Mouse (Mus musculus) induced T-regulatory cell, adult 2 months (primary cell): ENCODE results near the gene Gngt1.

Experiments used
- DNase-seq: peaks from one replicate; pipeline ENCODE4 v3.0.0-alpha.2; 2012; ENCODE audit warnings: low read depth

The Gngt1 gene

DNA sequence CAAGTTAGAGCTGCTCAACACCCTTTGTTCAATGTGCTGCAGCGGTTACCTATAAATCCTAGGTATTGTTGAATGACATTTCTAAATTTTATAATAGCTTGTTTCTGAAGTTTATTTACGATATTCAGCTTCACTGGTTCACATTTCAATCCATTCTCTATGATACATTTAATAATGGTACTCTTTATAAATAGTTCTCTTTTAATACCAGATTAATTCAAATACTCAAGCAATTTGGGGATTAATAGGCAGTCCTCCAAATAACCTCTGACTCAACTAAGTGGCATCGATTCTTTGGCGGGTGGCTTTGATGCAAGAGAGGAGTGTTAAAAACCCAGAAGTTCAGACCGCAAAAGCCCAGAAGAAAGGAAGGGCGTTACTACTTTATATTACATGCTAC is at the start of gene Gngt1:
Gene Gngt1, plus strand, starts transcription at position 301 of the 400 bp plus-strand sequence.
- DNase-seq: no peak

- no peak for DNase-seq
These were observed 38.6 kb upstream of the Gngt1 start for GRCm38 (mm10) chr6:3954969-3955368.

DNA sequence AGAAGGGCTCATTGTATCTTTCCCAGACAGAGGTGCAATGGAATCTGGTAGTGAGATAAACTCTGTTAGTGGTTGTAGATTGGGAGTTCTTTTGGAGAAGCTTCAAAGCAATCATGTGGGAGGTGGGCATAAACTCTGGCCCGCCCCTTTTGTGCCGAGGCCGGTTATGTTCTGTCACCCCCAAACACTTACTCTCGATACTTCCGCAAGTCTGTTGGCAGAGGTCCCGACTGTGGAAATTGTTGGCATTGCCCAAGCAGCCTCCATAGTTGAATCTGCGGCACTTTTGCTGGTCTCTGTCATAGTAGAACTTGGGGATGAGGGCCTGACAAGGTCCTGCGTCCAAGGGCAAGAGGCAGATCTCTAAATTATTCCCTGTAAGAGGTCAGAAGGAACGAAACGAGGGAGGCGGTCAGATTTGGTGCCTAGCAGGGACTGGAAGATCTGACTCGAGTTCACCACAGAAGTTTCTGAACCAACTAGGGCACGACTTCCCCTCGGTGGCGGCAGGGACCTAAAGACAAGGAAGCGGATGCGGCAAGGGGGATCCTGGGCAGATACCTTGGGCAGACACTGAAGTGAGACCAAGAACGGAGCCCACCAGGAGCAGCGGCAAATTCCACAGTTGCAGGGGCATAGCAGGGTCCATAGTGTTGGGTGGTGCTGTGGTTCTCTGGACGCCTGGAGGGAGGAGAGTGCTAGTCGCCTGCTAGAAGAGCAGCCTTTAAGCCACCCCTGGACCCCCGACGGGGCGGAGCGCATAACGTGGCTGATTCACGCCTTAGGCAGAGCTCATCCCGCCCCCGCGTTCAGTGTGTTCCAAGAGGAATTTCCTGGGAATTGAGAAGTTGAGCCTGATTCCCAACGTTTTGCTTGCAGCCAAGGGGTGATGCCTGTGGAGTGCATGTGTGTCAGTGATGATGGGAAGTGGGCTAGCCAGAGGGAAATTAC is 25.6 kb upstream of the Gngt1 start:
- DNase-seq: no peak

GRCm38 (mm10) chr6:3973679-3974078 is 19.9 kb upstream of the Gngt1 start:
- DNase-seq: no peak

DNA sequence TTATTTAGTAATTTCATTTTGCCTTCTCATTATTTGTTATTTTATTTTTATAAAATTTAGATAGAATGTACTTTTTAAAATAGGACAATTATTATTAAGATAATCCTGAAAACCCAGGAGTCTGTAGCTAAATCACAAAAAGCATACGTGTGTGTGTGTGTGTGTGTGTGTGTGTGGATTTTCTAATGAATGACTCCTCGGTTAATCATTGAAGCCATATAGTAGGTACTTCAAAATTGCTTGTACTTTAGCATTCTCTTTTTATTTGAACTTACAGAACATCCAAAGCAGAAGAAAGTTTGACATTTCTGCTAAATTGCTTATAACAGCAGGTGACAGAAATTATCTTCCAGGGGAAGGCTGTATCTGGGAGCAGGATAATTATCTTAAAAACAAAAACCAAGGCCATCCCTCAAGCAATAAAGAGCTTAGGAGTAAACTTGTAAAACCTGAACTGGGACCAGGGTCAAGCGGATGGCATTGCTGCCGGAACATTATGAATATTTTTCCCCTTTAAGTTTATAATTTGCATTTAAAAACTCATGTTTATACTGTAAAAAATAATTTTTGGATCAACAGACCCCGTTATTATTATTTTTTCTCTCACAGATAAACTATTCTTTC is 10.8 kb upstream of the Gngt1 start:
- DNase-seq: no peak

- no peak for DNase-seq
These were observed 4.8 kb upstream of the Gngt1 start, which contains the start of gene Tfpi2 for GRCm38 (mm10) chr6:3988750-3989149. Tfpi2 (minus strand) TSS chr6:3988919.

- DNase-seq: no peak
These were observed 4.5 kb downstream of the Gngt1 start for GRCm38 (mm10) chr6:3998089-3998488.

- DNase-seq: no peak
These were observed 5.7 kb downstream of the Gngt1 start for GRCm38 (mm10) chr6:3999296-3999695.

DNA sequence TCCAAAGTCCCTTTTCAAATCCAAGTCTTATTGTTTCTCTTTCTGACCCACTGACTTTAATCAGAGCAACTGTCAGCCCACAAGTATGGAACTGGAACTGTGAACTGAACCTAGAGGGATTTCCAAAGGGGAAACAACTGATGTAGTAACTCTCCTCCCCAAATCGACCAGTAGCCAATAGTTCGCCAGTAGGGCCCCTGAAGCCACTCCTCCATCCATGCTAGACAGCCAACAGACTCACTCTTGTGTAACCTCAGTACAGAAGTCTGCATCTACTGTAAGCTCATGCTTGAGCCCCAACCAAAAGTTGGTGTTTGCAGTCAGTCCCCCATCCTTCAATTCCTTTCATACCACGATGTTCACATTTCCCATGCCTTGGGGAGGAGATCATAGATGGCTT is 7.1 kb downstream of the Gngt1 start:
- DNase-seq: no peak

GRCm38 (mm10) chr6:4003445-4003844 is 9.9 kb downstream of the Gngt1 start:
- no peak for DNase-seq

- no peak for DNase-seq
These were observed 10.3 kb downstream of the Gngt1 start, which contains the start of gene Gng11 for GRCm38 (mm10) chr6:4003890-4004306. Gng11 (plus strand) TSS chr6:4003904.

DNA sequence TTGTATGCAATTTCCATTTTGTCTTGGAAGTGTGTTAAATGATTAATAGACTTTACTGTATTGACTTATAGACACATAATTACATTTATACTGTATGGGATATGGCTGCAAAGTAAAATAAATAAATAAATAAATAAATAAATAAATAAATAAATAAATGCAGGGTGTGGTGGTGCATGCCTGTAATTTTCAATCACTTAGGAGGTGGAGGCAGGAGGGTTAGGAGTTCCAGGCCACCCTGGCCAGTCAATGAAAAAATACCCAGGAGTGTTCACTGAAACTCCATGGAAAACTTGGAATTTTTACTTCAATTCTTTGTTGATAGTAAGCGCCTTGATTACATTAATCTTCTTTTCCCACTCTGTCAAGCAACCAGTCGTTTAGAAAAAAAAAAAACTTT is 11.2 kb downstream of the Gngt1 start:
- DNase-seq: no peak

- DNase-seq: no peak
These were observed 15.0 kb downstream of the Gngt1 start for GRCm38 (mm10) chr6:4008501-4009040.

DNA sequence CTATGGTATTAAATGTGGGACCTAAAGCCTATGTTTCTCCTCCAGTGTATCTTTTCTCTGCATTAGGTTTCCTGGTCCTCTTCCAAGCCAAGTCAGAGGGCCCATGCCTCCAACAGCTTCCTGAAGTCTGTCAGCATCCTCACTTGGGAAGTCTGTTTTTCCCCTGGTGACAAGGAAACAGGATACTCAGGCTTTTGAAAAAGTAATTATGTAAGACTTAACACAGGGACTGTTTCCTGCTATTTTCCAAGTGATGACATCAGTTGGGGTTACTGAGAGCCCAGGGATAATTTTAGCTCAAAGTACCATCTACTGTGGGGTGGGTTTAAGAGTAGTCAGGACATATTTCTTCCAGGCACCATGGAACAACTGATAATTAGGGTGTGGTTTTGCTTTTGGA is 16.0 kb downstream of the Gngt1 start:
- DNase-seq: no peak

- DNase-seq: no peak
These were observed 29.1 kb downstream of the Gngt1 start for GRCm38 (mm10) chr6:4022645-4023044.

DNA sequence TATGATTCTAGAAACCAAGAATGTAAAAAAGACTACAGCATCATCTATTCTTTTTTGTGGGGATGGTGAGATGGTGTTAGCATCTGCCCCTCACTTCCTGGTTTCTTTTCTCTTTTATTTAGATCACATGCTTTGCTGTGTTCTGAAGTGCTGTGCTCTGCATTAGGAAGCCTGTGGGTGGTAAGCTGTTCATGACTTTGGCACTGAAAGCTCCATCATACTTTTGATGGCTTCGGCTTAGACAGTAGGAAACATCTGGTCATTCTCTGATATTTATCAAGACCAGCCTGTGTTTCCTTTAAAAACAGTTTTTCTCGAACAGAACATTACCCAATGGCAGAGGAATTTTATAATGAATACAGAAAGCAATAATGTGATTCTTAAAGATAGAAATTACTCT is 32.8 kb downstream of the Gngt1 start:
- no peak for DNase-seq

DNA sequence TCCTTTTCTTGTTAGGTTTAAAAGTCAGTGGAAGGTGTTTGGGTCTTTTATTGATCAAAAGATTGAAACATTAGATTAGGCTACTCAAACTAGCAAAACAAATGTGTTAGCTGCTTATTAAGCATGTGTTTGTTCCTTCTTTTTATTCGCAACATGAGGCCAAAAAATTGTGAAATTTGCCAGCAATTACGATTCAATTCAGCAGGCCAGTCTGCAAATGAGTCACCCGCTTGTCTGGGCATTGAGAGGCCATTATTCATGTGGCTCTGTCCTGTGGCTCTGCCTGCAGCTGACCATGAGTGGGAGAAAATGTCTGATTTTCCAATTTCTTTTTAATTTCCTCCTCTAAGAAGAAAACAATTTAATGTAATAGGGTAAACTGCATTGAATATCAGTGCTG is 37.4 kb downstream of the Gngt1 start:
- no peak for DNase-seq

GRCm38 (mm10) chr6:4041821-4042220 is 48.2 kb downstream of the Gngt1 start:
- no peak for DNase-seq
